Mouse (Mus musculus) embryo, embryonic 10.5 days (tissue): ENCODE data around the gene Terf2ip.

Source experiments
- DNase-seq: peaks from one replicate; pipeline ENCODE4 v3.0.0-alpha.2; 2015; ENCODE audit warnings: low spot score

Gene Terf2ip

GRCm38 (mm10) chr8:112009558-112009957 lies 1.6 kb upstream of the Terf2ip start:
- DNase-seq, result no peak

GRCm38 (mm10) chr8:112011816-112012242 lies 631 bp downstream of the Terf2ip start:
- DNase-seq, result peak; percentile 38

GRCm38 (mm10) chr8:112014936-112015335 lies 3.7 kb downstream of the Terf2ip start, which contains the start of gene Gm6793:
Gene Gm6793 (minus strand): TSS chr8:112015036.
- no peak for DNase-seq

DNA sequence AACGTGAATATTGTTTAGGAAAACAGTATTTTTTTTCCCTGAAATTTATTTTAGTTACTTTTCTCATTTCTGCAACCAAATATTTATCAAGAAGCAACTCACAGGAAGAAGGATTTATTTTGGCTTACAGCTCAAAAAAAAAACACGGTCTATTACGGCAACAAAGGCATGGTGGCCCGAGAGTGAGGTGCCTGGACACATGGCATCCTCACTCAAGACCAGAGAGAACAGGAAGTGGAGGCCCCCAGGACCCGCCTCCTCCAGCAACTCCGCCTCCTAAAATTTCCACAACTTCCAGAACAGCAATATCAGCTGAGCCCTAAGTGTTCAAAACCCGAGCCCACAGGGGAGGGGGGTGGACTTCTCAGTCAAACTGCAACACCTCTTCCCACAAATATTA lies 18.3 kb downstream of the Terf2ip start:
- DNase-seq, result no peak

GRCm38 (mm10) chr8:112030663-112031062 lies 19.5 kb downstream of the Terf2ip start:
- DNase-seq, result no peak

- DNase-seq, result no peak
Measured at GRCm38 (mm10) chr8:112033071-112033470, 21.9 kb downstream of the Terf2ip start.

DNA sequence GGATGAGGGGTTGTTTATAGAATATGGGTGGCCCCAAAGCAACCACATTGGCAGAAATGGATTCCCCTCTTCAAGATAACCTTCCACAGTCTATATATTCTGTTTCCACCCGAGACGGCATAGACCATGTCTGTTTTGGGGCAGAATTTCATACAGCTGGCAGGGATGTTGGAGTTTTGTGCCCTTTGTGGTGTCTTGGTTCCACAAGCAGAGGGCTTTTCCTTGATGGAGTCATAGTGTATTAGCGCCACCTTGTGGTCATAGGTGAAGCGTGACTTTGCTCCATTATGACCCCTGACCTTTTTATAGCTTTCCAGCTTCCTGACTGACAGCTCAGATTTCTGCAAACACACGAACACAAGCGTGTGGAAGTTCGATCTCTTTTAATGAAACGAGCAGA lies 23.4 kb downstream of the Terf2ip start:
- peak; percentile 91 for DNase-seq

- DNase-seq, result no peak
Measured at GRCm38 (mm10) chr8:112037521-112037920, 26.3 kb downstream of the Terf2ip start.

- no peak for DNase-seq
Measured at GRCm38 (mm10) chr8:112045182-112045581, 34.0 kb downstream of the Terf2ip start.

- DNase-seq, result peak; percentile 92
Measured at GRCm38 (mm10) chr8:112045896-112046295, 34.7 kb downstream of the Terf2ip start.

DNA sequence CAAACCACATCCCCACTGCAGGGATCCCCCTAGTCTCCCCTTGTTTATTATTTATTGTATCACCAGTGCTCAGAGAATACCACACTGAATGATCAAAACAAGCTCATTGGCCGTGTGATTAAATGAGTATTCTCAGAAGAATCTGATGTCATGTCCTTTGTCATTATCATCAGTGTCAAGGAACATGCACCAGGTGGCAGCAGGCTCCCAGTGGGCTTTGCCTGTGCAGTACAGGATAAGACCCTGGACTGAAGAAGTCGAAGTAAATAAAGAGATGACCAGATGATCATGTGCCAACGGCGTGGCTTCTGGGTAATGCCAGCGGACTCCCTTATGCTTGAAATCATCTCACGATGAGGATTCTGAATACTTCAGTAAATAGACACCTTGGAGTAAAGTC lies 37.1 kb downstream of the Terf2ip start:
- no peak for DNase-seq

- DNase-seq, result no peak
Measured at GRCm38 (mm10) chr8:112049984-112050383, 38.8 kb downstream of the Terf2ip start.

- no peak for DNase-seq
Measured at GRCm38 (mm10) chr8:112051537-112051936, 40.3 kb downstream of the Terf2ip start.

GRCm38 (mm10) chr8:112054456-112054855 lies 43.3 kb downstream of the Terf2ip start:
- no peak for DNase-seq

GRCm38 (mm10) chr8:112061372-112061771 lies 50.2 kb downstream of the Terf2ip start:
- peak; percentile 81 for DNase-seq
